Mouse (Mus musculus): ENCODE results near the gene Rpusd3. TPM values are rescaled to one million over a fixed set of nuclear protein-coding genes. Genes with fewer than 3 reads are reported as not detected.

Rpusd3 gene
- total RNA-seq, 2 experiments from 2014 or later: 10.0 to 11.3 TPM

- DNase-seq: no peak
Measured at GRCm38 (mm10) chr6:113429965-113430364, 10.8 kb upstream of the Rpusd3 start.

GRCm38 (mm10) chr6:113428006-113428405 lies 8.9 kb upstream of the Rpusd3 start:
- no peak for DNase-seq

- peak; percentile 45 for DNase-seq
Measured at GRCm38 (mm10) chr6:113427397-113427796, 8.3 kb upstream of the Rpusd3 start.

- DNase-seq: no peak
Measured at GRCm38 (mm10) chr6:113426696-113427095, 7.6 kb upstream of the Rpusd3 start.

- no peak for DNase-seq
Measured at GRCm38 (mm10) chr6:113424187-113424586, 5.0 kb upstream of the Rpusd3 start.

- DNase-seq: no peak
Measured at GRCm38 (mm10) chr6:113423000-113423399, 3.9 kb upstream of the Rpusd3 start.

GRCm38 (mm10) chr6:113418441-113419198 lies 520 bp downstream of the Rpusd3 start:
- DNase-seq: peak; percentile 31

- DNase-seq: no peak
Measured at GRCm38 (mm10) chr6:113416416-113416815, 2.7 kb downstream of the Rpusd3 start.

- no peak for DNase-seq
Measured at GRCm38 (mm10) chr6:113410001-113410400, 9.1 kb downstream of the Rpusd3 start.

GRCm38 (mm10) chr6:113406683-113407082 lies 12.5 kb downstream of the Rpusd3 start:
- DNase-seq: no peak

- no peak for DNase-seq
Measured at GRCm38 (mm10) chr6:113405483-113405882, 13.7 kb downstream of the Rpusd3 start.

- no peak for DNase-seq
Measured at GRCm38 (mm10) chr6:113404649-113405448, 14.3 kb downstream of the Rpusd3 start.

- no peak for DNase-seq
Measured at GRCm38 (mm10) chr6:113402094-113402493, 17.0 kb downstream of the Rpusd3 start.

GRCm38 (mm10) chr6:113396270-113397030 lies 22.7 kb downstream of the Rpusd3 start:
- no peak for DNase-seq

- DNase-seq: no peak
Measured at GRCm38 (mm10) chr6:113395501-113395900, 23.6 kb downstream of the Rpusd3 start.

- DNase-seq: no peak
Measured at GRCm38 (mm10) chr6:113394811-113395210, 24.3 kb downstream of the Rpusd3 start.

- no peak for DNase-seq
Measured at GRCm38 (mm10) chr6:113393951-113394350, 25.2 kb downstream of the Rpusd3 start.

- peak; percentile 58 for DNase-seq
Measured at GRCm38 (mm10) chr6:113392387-113393071, 26.6 kb downstream of the Rpusd3 start.

GRCm38 (mm10) chr6:113392015-113392386 lies 27.1 kb downstream of the Rpusd3 start:
- DNase-seq: no peak

- DNase-seq: no peak
Measured at GRCm38 (mm10) chr6:113390715-113391114, 28.4 kb downstream of the Rpusd3 start.

- DNase-seq: no peak
Measured at GRCm38 (mm10) chr6:113388960-113389359, 30.2 kb downstream of the Rpusd3 start, which contains the start of gene Ttll3. Gene Ttll3 (plus strand): TSS chr6:113389260.

- no peak for DNase-seq
Measured at GRCm38 (mm10) chr6:113386025-113386424, 33.1 kb downstream of the Rpusd3 start.
